Mouse (Mus musculus) thymus, postnatal 25 days (tissue): ENCODE data around the gene Slc29a2.

Experiments
- DNase-seq: peaks from one replicate; pipeline ENCODE4 v3.0.0; 2022

Slc29a2 gene

DNA sequence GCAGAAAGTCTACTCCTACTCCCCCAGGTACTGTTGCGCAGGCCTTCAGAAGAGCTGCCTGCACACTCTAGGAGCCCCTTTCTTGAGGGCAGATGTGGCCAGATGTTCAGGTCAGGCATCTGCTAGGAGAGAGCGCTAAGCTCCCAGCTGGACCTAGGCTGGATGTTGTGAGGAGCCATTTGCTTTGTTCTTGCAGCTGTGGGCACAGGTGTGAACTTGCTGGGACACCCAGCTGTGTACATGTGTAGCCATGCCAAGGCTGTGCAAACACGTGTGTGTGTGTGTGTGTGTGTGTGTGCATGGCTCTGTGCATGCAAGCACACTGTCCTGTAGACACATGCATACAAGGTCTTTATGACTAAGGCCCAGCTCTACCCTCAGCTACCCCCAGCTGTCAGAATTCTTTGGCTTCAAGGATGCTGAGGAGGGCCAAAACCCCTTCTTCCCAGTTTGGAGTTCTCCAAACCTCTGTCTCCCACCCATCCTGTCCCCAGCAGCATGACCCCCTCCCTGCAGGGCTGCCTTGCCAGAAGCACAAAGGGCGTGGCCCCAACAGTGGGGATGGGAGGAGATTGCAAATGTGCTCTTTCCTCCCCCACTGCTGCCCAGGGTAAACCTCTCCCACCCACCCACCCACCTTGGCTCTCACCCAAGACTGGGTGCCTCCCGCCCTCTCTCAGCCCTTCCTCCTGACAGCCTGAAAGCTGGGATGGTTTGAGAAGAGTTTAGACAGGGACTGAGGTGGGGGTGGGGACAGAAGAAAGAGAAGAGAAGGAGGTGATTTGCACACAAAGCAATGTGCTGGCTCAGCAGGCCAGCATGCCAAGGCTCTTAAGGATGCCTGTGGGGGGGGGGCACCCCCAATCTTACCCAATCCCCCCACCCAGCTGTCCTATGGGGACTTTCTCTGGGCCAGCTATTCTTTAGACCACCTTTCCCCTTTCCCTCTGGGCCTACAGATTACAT is 37.0 kb downstream of the Slc29a2 start:
- DNase-seq = no peak

DNA sequence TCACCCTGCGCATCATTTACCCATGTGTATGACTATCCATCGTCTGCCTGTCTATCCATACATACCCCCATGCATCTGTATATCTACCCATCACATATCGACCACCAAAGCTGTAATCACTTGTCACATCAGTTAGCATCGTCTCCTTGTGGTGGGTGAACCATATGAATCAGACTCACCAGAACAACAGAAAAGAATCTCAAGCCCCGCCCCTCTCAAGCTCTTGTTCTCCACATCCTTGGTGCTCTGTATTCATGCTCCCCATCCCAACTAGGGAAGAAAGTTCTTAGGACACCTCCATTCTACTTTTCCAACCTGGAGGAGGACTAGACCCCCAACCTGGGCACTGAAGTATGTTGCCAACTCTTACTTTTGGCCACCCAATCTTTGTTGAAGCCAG is 38.4 kb downstream of the Slc29a2 start:
- no peak for DNase-seq

DNA sequence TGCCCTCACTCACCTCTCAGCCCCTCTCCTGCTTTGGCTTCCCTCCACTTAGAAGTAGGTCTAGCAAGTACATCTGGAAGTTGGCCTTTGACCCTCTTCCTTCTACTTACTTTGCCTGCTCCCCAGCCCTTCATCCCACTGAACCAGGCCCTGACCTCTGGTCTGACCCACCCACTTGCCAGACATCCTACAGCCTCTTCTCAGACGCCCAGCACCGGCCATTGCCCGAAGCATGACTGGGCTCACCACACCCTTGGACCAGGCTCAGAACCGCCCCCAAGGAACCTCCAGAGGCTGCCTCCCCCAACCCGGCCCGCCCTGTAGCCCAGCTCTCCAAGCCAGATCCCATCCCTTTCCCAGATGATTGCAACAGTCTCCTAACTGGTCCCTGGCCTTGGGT is 38.8 kb downstream of the Slc29a2 start:
- DNase-seq = no peak

DNA sequence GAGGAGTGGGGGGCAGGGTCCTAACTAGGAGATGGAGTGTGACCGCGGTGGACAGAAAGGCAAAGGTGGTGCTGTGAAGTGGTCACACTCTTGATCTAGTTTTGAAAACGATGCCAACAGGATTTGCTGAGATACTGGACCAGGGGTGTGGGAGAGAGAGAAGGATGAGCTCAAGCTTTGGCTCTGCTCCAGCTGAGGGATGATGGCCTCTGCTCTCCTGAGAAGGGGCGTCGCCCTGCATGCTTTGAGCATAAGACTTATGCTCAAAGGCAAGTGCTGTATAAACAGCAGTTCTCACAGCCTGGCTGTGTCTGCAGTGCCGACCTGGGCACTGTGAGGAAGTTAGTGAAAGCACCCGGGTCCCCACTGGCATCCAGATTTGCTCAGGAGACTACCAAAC is 41.4 kb downstream of the Slc29a2 start:
- no peak for DNase-seq

- no peak for DNase-seq
These were observed 43.6 kb downstream of the Slc29a2 start for GRCm38 (mm10) chr19:5067040-5067799.

GRCm38 (mm10) chr19:5067867-5068569 is 44.4 kb downstream of the Slc29a2 start, which contains the start of gene Cd248:
TSS of gene Cd248 (plus strand) at chr19:5068078.
- no peak for DNase-seq

GRCm38 (mm10) chr19:5068570-5069234 is 45.0 kb downstream of the Slc29a2 start:
- DNase-seq = no peak

- no peak for DNase-seq
These were observed 45.8 kb downstream of the Slc29a2 start for GRCm38 (mm10) chr19:5069486-5069885.

DNA sequence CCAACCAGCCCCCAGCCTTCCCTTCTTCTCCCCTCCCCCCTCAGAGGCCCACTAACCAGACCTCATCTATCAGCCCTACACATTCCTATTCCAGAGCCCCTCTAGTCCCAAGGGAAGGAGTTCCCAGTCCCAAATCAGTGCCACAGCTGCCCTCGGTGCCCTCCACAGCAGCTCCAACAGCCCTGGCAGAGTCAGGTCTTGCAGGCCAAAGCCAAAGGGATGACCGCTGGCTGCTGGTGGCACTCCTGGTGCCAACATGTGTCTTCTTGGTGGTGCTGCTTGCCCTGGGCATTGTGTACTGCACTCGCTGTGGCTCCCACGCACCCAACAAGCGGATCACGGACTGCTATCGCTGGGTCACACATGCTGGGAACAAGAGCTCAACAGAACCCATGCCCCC is 46.3 kb downstream of the Slc29a2 start:
- no peak for DNase-seq

- DNase-seq = no peak
These were observed 47.4 kb downstream of the Slc29a2 start for GRCm38 (mm10) chr19:5071077-5071476.

- DNase-seq = no peak
These were observed 48.1 kb downstream of the Slc29a2 start for GRCm38 (mm10) chr19:5071545-5072369.

DNA sequence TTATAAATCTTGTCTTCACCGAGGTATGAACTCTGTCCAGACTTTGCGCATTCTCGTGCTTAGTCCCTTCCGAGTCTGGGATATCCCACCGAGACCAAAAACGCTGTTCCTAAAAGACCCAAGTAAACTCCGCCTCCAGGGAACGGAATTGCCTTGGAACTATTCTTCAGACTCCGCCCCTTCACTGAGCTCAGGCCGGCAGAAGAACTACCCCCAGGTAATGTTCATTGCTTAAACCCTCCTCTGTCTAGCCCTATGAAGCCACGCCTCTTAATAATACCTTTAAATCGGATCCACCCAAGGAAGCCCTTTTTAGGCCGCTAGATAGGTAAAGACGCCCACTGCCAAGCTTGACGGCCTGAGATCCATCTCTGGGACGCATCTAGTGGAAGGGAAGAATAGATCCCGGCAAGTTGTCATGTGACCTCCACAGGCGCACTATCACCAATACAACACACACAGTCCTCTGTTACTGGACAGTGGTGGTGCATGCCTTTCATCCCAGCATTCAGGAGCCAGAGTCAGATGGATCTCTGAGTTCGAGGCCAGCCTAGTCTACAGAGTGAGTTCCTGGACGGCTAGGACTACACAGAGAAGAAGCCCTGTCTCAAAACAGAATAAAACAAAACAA is 48.8 kb downstream of the Slc29a2 start:
- no peak for DNase-seq

DNA sequence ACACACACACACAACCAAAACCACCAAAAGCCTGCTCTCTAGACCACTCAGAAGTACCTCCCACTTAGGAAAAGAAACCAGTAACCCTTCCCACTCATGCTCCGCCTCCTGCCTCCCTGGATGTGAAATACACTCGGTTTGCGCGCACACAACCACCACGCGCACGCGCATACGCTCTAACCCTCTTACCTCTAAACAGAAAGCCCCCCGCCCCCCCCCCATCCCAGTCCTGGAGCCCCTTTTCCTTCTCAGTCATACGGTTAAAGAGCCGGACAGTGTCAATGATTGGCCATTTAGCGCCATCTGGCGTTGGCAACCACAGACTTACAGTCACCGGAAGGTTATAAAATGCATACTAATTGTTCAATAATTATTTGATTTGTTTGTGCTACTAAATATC is 49.4 kb downstream of the Slc29a2 start:
- no peak for DNase-seq

- DNase-seq = no peak
These were observed 49.9 kb downstream of the Slc29a2 start for GRCm38 (mm10) chr19:5073518-5073917.

DNA sequence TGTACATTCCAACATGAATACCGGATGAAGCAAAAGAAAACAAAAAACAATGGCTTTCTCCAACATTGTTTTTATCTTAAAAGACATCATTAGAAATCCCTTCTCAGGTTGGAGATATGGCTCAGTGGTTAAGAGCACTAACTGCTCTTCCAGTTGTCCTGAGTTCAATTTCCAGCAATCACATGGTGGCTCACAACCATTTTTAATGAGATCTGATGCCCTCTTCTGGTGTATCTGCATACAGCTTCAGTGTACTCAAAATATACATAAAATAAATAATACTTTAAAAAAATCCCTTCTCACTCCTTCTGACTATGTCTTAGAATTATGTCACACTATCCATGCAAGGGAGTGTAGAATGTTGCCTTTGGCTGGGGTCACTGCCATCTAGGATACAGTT is 55.6 kb downstream of the Slc29a2 start:
- no peak for DNase-seq
